Mouse (Mus musculus) kidney, adult 10 weeks (tissue): ENCODE data around the gene Psen1. TPM values are rescaled to one million over a fixed set of nuclear protein-coding genes. Genes with fewer than 3 reads are reported as not detected.

Experiments
- polyA plus RNA-seq: library from polyadenylated mRNA; stranded (reverse); fragments of 350-450 nt; fragmentation: Illumina TruSeq; extraction: RNeasy Lipid Tissue Mini Kit (QIAGEN cat#74804); gene quantifications from one replicate; pipeline ENCODE4 v1.2.3, GENCODE M21; 2014; ENCODE audit warnings: low read depth, low replicate concordance

Gene Psen1
- polyA plus RNA-seq: 31.0 TPM

DNA sequence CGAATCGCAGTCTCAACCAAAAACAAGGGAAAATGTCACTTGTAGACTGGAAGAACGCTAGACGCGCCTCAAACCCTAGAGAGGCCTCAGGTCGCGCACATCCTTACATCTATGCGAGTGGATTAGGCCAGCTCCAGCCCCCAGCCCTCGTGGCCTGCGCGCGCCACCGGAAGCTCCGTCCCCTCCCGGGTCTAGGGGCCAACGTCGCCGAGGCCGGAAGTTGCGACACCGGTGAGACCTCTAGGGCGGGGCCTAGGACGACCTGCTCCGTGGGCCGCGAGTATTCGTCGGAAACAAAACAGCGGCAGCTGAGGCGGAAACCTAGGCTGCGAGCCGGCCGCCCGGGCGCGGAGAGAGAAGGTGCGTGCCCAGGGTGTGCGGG is at the start of gene Psen1:
Psen1 (plus strand) TSS at position 219 of the 382 bp plus-strand sequence.

DNA sequence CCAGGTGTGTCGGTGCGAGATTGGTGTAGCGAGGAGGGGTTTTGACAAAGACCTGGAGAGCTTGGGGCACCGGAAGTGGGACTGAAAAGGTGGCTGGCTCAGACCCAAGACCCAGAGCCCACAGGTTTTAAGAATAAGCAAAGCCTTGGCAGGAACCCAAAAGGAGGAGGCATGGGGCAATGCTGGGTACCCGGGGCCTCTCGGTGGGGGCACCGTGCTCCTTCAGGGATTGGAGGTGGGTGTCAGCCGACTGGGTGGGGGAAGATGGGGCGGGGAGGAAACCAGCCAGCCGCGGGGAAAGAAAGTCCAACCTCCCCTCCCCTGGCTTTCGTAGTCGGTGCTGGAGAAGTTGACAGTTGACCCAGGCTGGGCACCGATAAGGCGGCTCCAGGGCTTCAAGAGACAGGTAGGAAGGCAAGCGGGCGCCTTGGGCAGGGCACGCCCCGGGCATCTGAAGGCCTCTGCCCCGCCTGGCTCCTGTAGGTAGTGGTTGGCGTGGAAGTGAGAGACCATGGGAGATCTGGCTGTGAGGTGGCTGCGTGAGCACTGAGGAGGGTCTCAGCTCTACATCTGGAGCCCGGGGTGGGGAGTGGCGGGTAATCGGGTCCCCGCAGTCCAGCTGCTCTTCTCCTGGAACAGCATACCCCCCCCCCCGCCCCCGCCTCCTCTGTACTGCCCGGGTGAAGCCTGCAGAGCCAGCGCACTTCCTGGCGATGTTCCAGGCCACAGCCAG is 75.5 kb downstream of the Psen1 start, which contains the start of gene Papln:
Papln (plus strand) TSS at position 324 of the 733 bp plus-strand sequence.

Other genes starting within 250 kb of the Psen1 start
- 5.4 TPM for gene Dpf3, start 200.4 kb upstream of the Psen1 start, polyA plus RNA-seq
- 1.5 TPM for gene Dcaf4, start 167.7 kb upstream of the Psen1 start, polyA plus RNA-seq
- gene Zfyve1, start 90.9 kb upstream of the Psen1 start, polyA plus RNA-seq: 8.1 TPM
- 127 TPM for gene Rbm25, start 56.9 kb upstream of the Psen1 start, polyA plus RNA-seq
- gene Papln, start 75.5 kb downstream of the Psen1 start, polyA plus RNA-seq: 0.12 TPM
- 32.0 TPM for gene Numb, start 233.8 kb downstream of the Psen1 start, polyA plus RNA-seq